Comparison of ENCODE assay signal across 13 mouse cellular contexts in genomic region chr3:68513340-68514119, GRCm38 (mm10).
DNase-seq lines count a peak whose midpoint lies in the region; ATAC-seq lines count a peak whose summit lies in the region.
"Had no signal": no experiment of that assay in that cellular context is flagged by ENCODE, and none has a peak within 500 bp of the region (broad histone marks: within the 10 kb centered on the region; RNA-seq: fewer than 3 reads in every experiment).

No protein-coding gene starts in this region.

- 46% methylated on average over 7 of the region's 7 CpGs for WGBS in neural tube, embryonic 11.5 days
- 38% methylated on average over 7 of the region's 7 CpGs for WGBS in hindbrain, embryonic 16.5 days
- WGBS in midbrain, embryonic 10.5 days: 72% methylated on average over 7 of the region's 7 CpGs

- H3K9me3 ChIP-seq in neural tube, embryonic 11.5 days (ENCODE audit: control insufficient read depth, low read length): no peaks in the 10 kb centered on the region
- H3K9me3 ChIP-seq in hindbrain, embryonic 16.5 days (ENCODE audit: control insufficient read depth, low read length): no peaks in the 10 kb centered on the region
- no peaks in the 10 kb centered on the region for H3K9me3 ChIP-seq in midbrain, embryonic 10.5 days (replicated peaks)

- no peaks in the 10 kb centered on the region for H3K27me3 ChIP-seq in neural tube, embryonic 11.5 days (ENCODE audit: control insufficient read depth, insufficient read depth, low read length)
- no peaks in the 10 kb centered on the region for H3K27me3 ChIP-seq in hindbrain, embryonic 16.5 days (replicated peaks; ENCODE audit: control insufficient read depth, insufficient read depth, low read length)
- H3K27me3 ChIP-seq in midbrain, embryonic 10.5 days (ENCODE audit: low read depth, poor library complexity, severe bottlenecking): no peaks in the 10 kb centered on the region

- H3K36me3 ChIP-seq in neural tube, embryonic 11.5 days (ENCODE audit: control insufficient read depth, insufficient read depth, low read length): no peaks in the 10 kb centered on the region
- no peaks in the 10 kb centered on the region for H3K36me3 ChIP-seq in hindbrain, embryonic 16.5 days (ENCODE audit: control insufficient read depth, insufficient read depth, low read length)
- H3K36me3 ChIP-seq in midbrain, embryonic 10.5 days: no peaks in the 10 kb centered on the region

- H3K4me1 ChIP-seq in neural tube, embryonic 11.5 days (ENCODE audit: control insufficient read depth, insufficient read depth, low read length): no peaks in the 10 kb centered on the region
- peaks cover 8% of the 10 kb centered on the region for H3K4me1 ChIP-seq in hindbrain, embryonic 16.5 days (ENCODE audit: control insufficient read depth, insufficient read depth, low read depth, low read length)
- peaks cover 12% of the 10 kb centered on the region for H3K4me1 ChIP-seq in midbrain, embryonic 10.5 days

- H3K27ac ChIP-seq in neural tube, embryonic 11.5 days (ENCODE audit: low read depth, low read length): no peak overlapping the region
- no peak overlapping the region for H3K27ac ChIP-seq in hindbrain, embryonic 16.5 days (ENCODE audit: low read depth, low read length)
- H3K27ac ChIP-seq in midbrain, embryonic 10.5 days (replicated peaks): peak overlapping the region; percentile 53; the same call in 1 of the 2 replicates

- H3K4me2 ChIP-seq in neural tube, embryonic 11.5 days (ENCODE audit: low read depth): no peak overlapping the region
- H3K4me2 ChIP-seq in hindbrain, embryonic 16.5 days (ENCODE audit: low read length): no peak overlapping the region
- H3K4me2 ChIP-seq: heart, embryonic 11.5 days had no signal

- no peak overlapping the region for H3K9ac ChIP-seq in neural tube, embryonic 11.5 days (ENCODE audit: low read length)
- H3K9ac ChIP-seq in hindbrain, embryonic 16.5 days (ENCODE audit: low read depth, low read length): no peak overlapping the region

- peak; percentile 88 for ATAC-seq in neural tube, embryonic 11.5 days (ENCODE audit: insufficient read depth, low FRiP score, low TSS enrichment)
- ATAC-seq in hindbrain, embryonic 16.5 days: peak; percentile 75

- peak; percentile 68 for DNase-seq in neural tube, embryonic 11.5 days (ENCODE audit: low spot score)
- DNase-seq in neural tube, embryonic 10.5 days (ENCODE audit: extremely low spot score, low spot score): no peak
- DNase-seq in midbrain, embryonic 10.5 days (ENCODE audit: low spot score): no peak
- DNase-seq in yolk sac, embryonic 10.5 days (ENCODE audit: low spot score): peak; percentile 67
- DNase-seq in right cerebral cortex, adult 18-20 months: no peak
- no peak for DNase-seq in right cerebral cortex, postnatal 4 days
- DNase-seq in thymus, postnatal 14 days: no peak
- DNase-seq: adrenal gland, adult 8-10 months; cerebellum, adult 9-11 months; lung, adult 18-20 months had no signal

- no peak overlapping the region for H3K4me3 ChIP-seq in neural tube, embryonic 11.5 days (ENCODE audit: low read depth, low read length)
- no peak overlapping the region for H3K4me3 ChIP-seq in hindbrain, embryonic 16.5 days (ENCODE audit: low read length)
- no peak overlapping the region for H3K4me3 ChIP-seq in midbrain, embryonic 10.5 days
- H3K4me3 ChIP-seq: myocyte had no signal

Comparison
In these comparisons a context has a peak if more than half of its experiments do, and no peak if none do; other contexts are left out.
1. DNase-seq: peak in neural tube, embryonic 11.5 days (single experiment) and yolk sac, embryonic 10.5 days (single experiment); none in neural tube, embryonic 10.5 days (single experiment), midbrain, embryonic 10.5 days (single experiment), right cerebral cortex, adult 18-20 months (single experiment), right cerebral cortex, postnatal 4 days (single experiment) and thymus, postnatal 14 days (single experiment).